Mouse (Mus musculus) adrenal gland, postnatal 4 days (tissue): ENCODE measurements around the gene Kif23. TPM values are rescaled to one million over a fixed set of nuclear protein-coding genes. Genes with fewer than 3 reads are reported as not detected.

Source experiments
- DNase-seq, 2 experiments: peaks; one replicate each; pipeline ENCODE4 v3.0.0; 2021 to 2022; ENCODE audit warnings: low spot score in 2 of 2, mixed read lengths in 2 of 2
- long read RNA-seq, 2 experiments: library from polyadenylated mRNA; stranded (forward); transcript quantifications; one replicate each; pipeline ENCODE4 v2.0.0; 2021
- total RNA-seq, 2 experiments: library from RNA; stranded (reverse); gene quantifications; 2 replicates each; pipeline ENCODE4 v1.2.3; 2021

Kif23 gene
- 10 to 100 TPM; 45.0 to 52.8 TPM for total RNA-seq
- long read RNA-seq, experiment 1, transcript Kif23-201 (23 exons, 3,398 nt) = major isoform, 5 of 17 reads
- long read RNA-seq, experiment 1, partial matches to known transcripts = 1 of 17 reads
- long read RNA-seq, experiment 1, other reads (novel, unspliced or antisense) = 11 of 17 reads
- long read RNA-seq, experiment 2, partial matches to known transcripts = 4 of 19 reads
- long read RNA-seq, experiment 2, other reads (novel, unspliced or antisense) = 14 of 19 reads

- DNase-seq = peak; percentile 96 to 99
Observed at GRCm38 (mm10) chr9:61946623-61947401, at the start of gene Kif23. Gene Kif23, minus strand, starts transcription at chr9:61946774.

- no peak for DNase-seq
Observed at GRCm38 (mm10) chr9:61991158-61991557, 44.6 kb upstream of the Kif23 start.

- no peak for DNase-seq
Observed at GRCm38 (mm10) chr9:61990738-61991137, 44.2 kb upstream of the Kif23 start.

- no peak for DNase-seq
Observed at GRCm38 (mm10) chr9:61986055-61986454, 39.5 kb upstream of the Kif23 start.

- peak in 1 of 2 experiments; percentile 26 for DNase-seq
Observed at GRCm38 (mm10) chr9:61985183-61985863, 38.7 kb upstream of the Kif23 start.

GRCm38 (mm10) chr9:61982940-61983620 lies 36.5 kb upstream of the Kif23 start:
- DNase-seq = no peak

- DNase-seq = no peak
Observed at GRCm38 (mm10) chr9:61981876-61982275, 35.3 kb upstream of the Kif23 start.

GRCm38 (mm10) chr9:61979983-61980382 lies 33.4 kb upstream of the Kif23 start:
- DNase-seq = no peak

GRCm38 (mm10) chr9:61977258-61977945 lies 30.8 kb upstream of the Kif23 start:
- DNase-seq = no peak

- no peak for DNase-seq
Observed at GRCm38 (mm10) chr9:61972031-61972430, 25.5 kb upstream of the Kif23 start.

GRCm38 (mm10) chr9:61971045-61971444 lies 24.5 kb upstream of the Kif23 start:
- no peak for DNase-seq

- DNase-seq = no peak
Observed at GRCm38 (mm10) chr9:61967357-61967756, 20.8 kb upstream of the Kif23 start.

- no peak for DNase-seq
Observed at GRCm38 (mm10) chr9:61965987-61966386, 19.4 kb upstream of the Kif23 start.

- peak; percentile 35 to 64 for DNase-seq
Observed at GRCm38 (mm10) chr9:61965411-61965930, 18.9 kb upstream of the Kif23 start.

- no peak for DNase-seq
Observed at GRCm38 (mm10) chr9:61963356-61963755, 16.8 kb upstream of the Kif23 start.

GRCm38 (mm10) chr9:61961181-61961580 lies 14.6 kb upstream of the Kif23 start:
- no peak for DNase-seq

GRCm38 (mm10) chr9:61960753-61961152 lies 14.2 kb upstream of the Kif23 start:
- no peak for DNase-seq

- no peak for DNase-seq
Observed at GRCm38 (mm10) chr9:61959921-61960569, 13.5 kb upstream of the Kif23 start.

GRCm38 (mm10) chr9:61954707-61955106 lies 8.1 kb upstream of the Kif23 start:
- DNase-seq = no peak

- DNase-seq = no peak
Observed at GRCm38 (mm10) chr9:61952241-61952640, 5.7 kb upstream of the Kif23 start.
